ENCODE assay signal across 8 mouse cellular contexts in the genomic region with DNA sequence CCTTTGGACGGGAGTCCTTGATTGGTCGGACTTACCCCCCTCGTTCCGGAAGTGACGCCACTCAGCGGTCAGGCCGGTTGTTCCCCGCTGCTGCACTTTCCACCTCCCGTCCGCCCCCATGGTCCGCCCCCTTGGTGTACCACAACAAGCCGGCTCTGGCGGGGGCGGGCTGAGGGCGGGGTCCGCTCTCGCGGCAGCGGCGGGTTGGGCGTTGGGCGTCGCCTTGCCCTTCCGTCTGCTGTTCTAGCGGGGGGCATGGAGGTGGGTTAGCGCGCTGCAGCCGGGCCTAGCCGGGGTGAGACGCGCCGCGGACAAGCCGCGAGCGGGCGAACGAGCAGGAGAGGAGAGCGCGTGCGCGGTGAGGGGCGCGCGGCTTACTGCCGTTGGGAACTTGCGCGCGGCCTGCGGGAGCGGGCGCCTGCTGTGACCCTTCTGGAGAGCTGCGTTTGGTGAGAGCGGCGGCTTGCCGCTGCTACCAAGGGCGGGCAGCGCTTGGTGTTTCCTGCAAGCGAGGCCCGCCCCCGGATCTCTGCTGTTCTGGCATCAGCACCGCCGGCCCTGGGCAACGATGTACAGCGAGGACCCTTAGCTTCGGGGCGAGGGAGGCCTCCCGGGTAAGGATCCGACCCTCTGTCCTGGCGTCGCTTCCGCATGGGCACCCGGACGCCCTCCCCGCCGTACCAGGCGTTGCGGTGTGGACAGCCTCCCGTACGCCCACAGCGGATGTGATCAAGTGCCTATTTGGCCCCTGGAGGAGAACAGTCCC. TPM values are rescaled to one million over a fixed set of nuclear protein-coding genes. Genes with fewer than 3 reads are reported as not detected.
DNase-seq lines count a peak whose midpoint lies in the region; ATAC-seq and TF ChIP-seq lines count a peak whose summit lies in the region.

No protein-coding gene starts in this region.

- H3K36me3 ChIP-seq in hindbrain, postnatal 0 days (ENCODE audit: insufficient read depth, low read length): peaks cover 11% of the 10 kb centered on the region

- no peaks in the 10 kb centered on the region for H3K9me3 ChIP-seq in hindbrain, postnatal 0 days (ENCODE audit: low read length)

- H3K4me1 ChIP-seq in hindbrain, postnatal 0 days (ENCODE audit: insufficient read depth, low read length): no peaks in the 10 kb centered on the region

- peak overlapping the region; percentile 86 for H3K9ac ChIP-seq in hindbrain, postnatal 0 days (replicated peaks; ENCODE audit: low read length)

- DNase-seq in ZHBTc4 (ENCODE audit: low read depth, low spot score): peak; percentile 100
- DNase-seq in gastrocnemius, adult 2 months: peak; percentile 100
- peak; percentile 99 for DNase-seq in hindbrain, postnatal 0 days (ENCODE audit: low spot score)
- peak; percentile 97 for DNase-seq in left cerebral cortex, adult 2 months (ENCODE audit: extremely low spot score in 1 of 2, low spot score in 2 of 2)
- peak; percentile 95 to 97 for DNase-seq in right cerebral cortex, adult 2 months (ENCODE audit: low spot score in 2 of 2)
- DNase-seq in urinary bladder, postnatal 14 days (ENCODE audit: low spot score): peak; percentile 100

- peak; percentile 89 for ATAC-seq in common myeloid progenitor, adult 5-6 weeks (replicated peaks; ENCODE audit: low read depth, poor library complexity, severe bottlenecking)
- peak; percentile 98 for ATAC-seq in hindbrain, postnatal 0 days
- ATAC-seq in megakaryocyte, adult 5-6 weeks (ENCODE audit: poor library complexity, severe bottlenecking): peak; percentile 97

- H3K27ac ChIP-seq in gastrocnemius, adult 2 months: peak overlapping the region; percentile 99
- peak overlapping the region; percentile 96 for H3K27ac ChIP-seq in hindbrain, postnatal 0 days
- peak overlapping the region; percentile 96 for H3K27ac ChIP-seq in left cerebral cortex, adult 2 months

- H3K4me3 ChIP-seq in gastrocnemius, adult 2 months: peak overlapping the region; percentile 98
- H3K4me3 ChIP-seq in hindbrain, postnatal 0 days (ENCODE audit: low read length): peak overlapping the region; percentile 84
- H3K4me3 ChIP-seq in left cerebral cortex, adult 2 months: peak overlapping the region; percentile 97

- intact Hi-C loops in gastrocnemius, adult 2 months (cut with DNase I): loop anchor here (5.0 kb wide), 1 partner anchor 63 kb away; the partner anchor contains the start of gene Ttf1
- intact Hi-C loops in left cerebral cortex, adult 2 months (cut with DNase I): loop anchor here (5.0 to 10.0 kb wide), 3 partner anchors 63 to 1860 kb away; partner anchors contain the start of genes BC005624, Ddx31, Gtf3c4 and Ttf1

- 0% methylated on average over 80 of the region's 81 CpGs for WGBS in hindbrain, postnatal 0 days

- TF ChIP-seq CTCF in gastrocnemius, adult 2 months (IDR thresholded peaks at IDR 0.05): no peak
- peak; percentile 7; the same call in 1 of the 2 replicates for TF ChIP-seq CTCF in hindbrain, postnatal 0 days (IDR thresholded peaks at IDR 0.05; ENCODE audit: low read depth)
- no peak for TF ChIP-seq CTCF in left cerebral cortex, adult 2 months (IDR thresholded peaks at IDR 0.05)

- peak overlapping the region; percentile 83 for H3K4me2 ChIP-seq in hindbrain, postnatal 0 days (ENCODE audit: low read depth, low read length)

- H3K27me3 ChIP-seq in hindbrain, postnatal 0 days (ENCODE audit: insufficient read depth, low read length): no peaks in the 10 kb centered on the region

RNA-seq across cellular contexts. Expression of gene Setx, which starts 1.1 kb away (rescaled TPM):
- 125 and 132 TPM in 2 replicates for total RNA-seq in common myeloid progenitor, adult 5-6 weeks (2017)
- total RNA-seq in gastrocnemius, adult 2 months (2021): 10 to 100 TPM; 25.0 to 32.9 TPM
- 31.1 and 36.0 TPM in 2 replicates for total RNA-seq in hindbrain, postnatal 0 days (2014; rRNA removed)
- 15.2 and 15.3 TPM in 2 replicates for polyA plus RNA-seq in hindbrain, postnatal 0 days (2015; fragmentation: Nextera tagmentation; extraction: Ambion mirVana)
- total RNA-seq in left cerebral cortex, adult 2 months (2021): 10 to 100 TPM; 46.6 to 49.4 TPM
- total RNA-seq in megakaryocyte, adult 5-6 weeks (2015): 33.0 and 42.0 TPM in 2 replicates
- total RNA-seq in megakaryocyte, adult 5-6 weeks (2017): 51.4 and 81.2 TPM in 2 replicates

Comparison
In these comparisons a context has a peak if more than half of its experiments do, and no peak if none do; other contexts are left out.
1. Peak in every context shown above with its lines: DNase-seq, ATAC-seq, H3K4me3 ChIP-seq and H3K27ac ChIP-seq.